Mouse (Mus musculus): Measurements from ENCODE around the gene Nr1d1. TPM values are rescaled to one million over a fixed set of nuclear protein-coding genes. Genes with fewer than 3 reads are reported as not detected.
A peak's percentile ranks its signal among the peaks of the same experiment; 100 is the strongest.

Nr1d1 gene
- polyA plus RNA-seq (2017; shearing (Covaris generic)) = 1 to 10 TPM; 6.5 to 8.4 (median 7.3) TPM

DNA sequence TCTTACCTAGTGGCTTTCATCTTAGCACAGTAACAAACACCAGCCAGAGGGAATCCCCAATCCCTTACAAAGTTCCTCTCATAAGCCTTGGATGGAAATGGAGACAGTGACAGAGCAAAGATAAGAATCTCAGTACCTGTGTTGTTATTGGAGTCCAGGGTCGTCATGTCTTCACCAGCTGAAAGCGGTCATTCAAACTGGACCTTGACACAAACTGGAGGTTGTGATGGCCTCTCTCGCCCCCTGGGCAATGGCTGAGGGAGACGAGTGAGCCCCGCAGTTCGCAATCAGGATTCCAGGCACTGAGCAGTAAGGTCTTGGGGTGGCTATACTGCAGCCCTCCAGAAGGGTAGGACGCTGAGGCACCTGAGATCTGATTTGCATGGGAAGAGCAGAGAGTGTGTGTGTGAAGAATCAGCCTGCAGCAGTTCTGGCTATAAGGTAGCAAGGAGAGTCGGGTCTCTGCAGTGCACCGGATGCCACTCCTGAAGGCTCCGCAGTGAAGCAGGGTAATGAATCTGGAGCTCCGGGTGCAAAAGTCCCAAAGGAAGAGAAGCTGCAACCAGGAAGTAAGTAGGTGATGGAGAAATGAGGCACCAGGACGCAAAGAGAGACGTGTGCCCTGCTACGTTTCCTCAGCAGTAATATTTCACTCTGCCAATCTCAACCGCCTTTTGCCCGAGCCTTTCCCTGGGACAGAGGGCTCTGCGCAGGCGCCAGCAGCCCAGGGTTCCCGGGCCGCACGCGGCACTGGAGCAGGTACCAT is at the start of gene Nr1d1:
Gene Nr1d1 (minus strand): TSS at position 752 of the 766 bp plus-strand sequence.
- peak; percentile 17 for ATAC-seq

DNA sequence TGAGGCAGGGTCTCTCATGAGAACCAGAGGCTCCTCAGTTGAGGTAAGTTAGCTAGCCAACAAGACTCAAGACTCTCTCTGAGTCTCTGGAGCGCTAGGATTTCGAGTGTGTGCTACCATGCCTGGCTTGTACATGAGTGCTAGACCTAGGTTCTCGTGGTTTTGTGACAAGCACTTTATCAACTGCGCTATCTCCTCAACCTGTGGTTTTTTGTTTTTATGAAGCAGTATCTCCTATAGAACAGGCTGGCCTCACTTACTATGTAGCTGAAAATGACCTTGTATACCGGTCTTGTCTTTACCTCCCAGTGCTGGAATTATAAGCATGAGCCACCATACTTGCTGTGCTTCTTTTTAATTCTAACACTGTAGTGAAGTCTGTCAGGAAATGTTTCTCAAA is 45.8 kb upstream of the Nr1d1 start:
- ATAC-seq = no peak

DNA sequence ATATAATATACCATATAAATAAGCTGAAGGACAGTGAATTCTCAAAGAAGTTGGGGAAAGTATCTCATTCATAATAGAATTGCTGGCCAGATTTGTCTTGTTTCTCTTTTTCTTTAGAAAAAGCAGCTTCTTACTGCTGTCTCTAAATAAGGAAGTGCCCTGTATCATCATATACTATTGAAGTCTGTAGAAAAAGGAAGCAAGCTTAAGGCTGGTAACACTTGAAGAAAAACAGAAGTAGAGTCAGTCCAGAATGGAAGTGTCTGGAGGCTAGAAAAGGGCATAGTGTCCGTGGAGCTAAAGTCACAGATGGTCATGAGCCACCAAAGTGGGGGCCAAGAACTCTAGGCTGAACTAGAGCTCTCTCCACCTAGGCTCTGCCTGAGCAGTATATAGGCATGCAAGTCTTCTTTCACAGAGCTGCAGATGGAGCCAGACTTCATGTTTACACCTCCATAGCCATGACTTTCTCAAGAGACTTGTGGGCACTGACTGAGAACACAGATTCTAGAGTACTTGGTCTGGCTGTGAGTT is 41.6 kb upstream of the Nr1d1 start:
- ATAC-seq = no peak

- ATAC-seq = no peak
These were observed 35.6 kb upstream of the Nr1d1 start for GRCm38 (mm10) chr11:98810686-98811085.

DNA sequence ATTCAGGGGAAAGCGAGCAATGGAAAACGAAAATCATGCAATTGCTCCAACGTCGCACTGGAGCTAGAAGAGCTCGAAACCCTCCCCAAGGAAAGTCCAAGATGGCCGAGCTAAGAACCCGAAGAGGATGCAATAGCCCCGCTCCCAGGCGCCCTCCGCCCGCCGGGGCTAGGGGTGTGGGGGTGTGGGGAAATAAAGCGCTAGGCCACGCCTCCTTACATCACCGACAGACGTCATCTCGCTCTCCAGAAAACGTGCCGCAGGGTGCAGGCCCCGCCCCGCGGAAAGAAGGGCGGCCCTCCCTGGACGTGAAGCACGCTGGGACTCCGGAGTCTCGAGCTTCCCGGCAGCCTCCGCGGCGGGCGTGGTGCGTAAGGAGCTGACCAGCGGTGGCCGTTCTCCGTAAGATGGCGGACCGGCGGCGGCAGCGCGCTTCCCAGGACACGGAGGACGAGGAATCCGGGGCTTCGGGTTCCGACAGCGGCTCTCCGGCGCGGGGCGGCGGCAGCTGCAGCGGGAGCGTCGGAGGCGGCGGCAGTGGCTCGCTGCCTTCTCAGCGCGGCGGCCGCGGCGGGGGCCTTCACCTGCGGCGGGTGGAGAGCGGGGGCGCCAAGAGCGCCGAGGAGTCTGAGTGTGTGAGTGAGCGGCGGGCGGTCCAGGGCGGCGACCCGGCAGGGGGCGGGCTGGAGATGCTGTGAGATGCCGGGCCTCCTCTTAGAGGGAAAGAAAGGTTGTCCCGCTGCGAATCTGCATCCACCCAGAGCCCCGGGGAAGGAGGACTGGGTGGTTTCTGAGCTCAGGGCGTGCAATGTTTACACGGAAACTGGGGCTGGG is 34.5 kb upstream of the Nr1d1 start:
- ATAC-seq = peak; percentile 96

DNA sequence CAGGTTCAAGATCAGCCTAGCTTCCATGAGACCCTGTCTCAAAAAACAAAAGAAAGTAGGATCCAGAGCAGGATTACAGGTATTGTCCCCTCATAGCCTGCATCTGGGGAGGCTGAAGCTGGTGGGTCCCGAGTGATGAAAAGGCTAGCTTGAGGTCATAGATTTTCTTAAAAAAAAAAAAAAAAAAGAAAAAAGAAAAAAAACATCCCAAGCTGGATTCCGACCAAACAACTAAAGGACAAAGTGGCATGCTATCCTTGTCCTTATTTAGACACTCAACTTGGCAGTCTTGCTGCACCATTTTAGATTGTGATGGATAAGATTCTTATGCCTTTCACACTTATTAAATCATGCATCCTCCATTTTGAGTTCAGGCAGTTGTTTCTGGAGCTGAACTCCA is 33.3 kb upstream of the Nr1d1 start:
- no peak for ATAC-seq

DNA sequence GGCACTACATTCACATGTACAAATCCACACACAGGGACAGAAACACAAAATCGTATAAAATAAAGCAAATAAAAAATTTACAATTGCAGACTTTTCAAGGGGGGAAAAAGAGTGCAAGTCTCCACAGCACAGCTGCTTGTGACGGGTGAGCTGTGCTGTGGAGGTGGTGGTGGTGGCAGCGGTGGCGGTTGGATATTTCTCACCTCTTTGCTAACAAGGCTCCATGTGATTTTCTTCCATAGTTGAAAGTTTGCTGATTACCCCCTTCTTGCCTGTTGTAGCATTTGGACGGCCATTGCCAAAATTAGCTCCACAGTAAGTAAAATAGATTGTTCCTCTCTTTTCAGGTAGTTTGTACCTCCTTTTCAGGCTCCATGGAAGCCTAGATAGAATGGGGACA is 29.5 kb upstream of the Nr1d1 start, which contains the start of gene Casc3:
Gene Casc3 (plus strand): TSS at position 301 of the 400 bp plus-strand sequence.
- no peak for ATAC-seq

GRCm38 (mm10) chr11:98797909-98798308 is 22.8 kb upstream of the Nr1d1 start:
- ATAC-seq = no peak

DNA sequence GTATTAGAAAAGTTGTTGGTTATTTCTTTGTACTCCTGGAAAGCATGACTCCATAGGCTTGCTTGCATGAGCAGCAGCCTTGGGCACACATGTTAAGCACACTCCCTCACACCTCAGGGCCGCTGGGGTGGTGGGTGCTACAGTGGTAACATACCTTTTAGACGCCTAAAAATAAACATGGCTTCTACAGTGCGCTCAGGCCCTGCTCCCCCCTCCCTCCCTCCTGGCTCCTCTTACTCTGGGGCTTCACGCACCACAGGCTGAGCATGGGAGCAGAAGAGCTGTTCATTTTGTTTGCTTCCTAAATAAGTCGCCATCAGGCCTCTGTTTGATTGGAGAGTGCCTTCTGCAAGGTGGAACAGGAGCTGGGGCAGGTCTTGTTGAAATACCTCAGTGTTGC is 22.2 kb upstream of the Nr1d1 start:
- ATAC-seq = no peak

DNA sequence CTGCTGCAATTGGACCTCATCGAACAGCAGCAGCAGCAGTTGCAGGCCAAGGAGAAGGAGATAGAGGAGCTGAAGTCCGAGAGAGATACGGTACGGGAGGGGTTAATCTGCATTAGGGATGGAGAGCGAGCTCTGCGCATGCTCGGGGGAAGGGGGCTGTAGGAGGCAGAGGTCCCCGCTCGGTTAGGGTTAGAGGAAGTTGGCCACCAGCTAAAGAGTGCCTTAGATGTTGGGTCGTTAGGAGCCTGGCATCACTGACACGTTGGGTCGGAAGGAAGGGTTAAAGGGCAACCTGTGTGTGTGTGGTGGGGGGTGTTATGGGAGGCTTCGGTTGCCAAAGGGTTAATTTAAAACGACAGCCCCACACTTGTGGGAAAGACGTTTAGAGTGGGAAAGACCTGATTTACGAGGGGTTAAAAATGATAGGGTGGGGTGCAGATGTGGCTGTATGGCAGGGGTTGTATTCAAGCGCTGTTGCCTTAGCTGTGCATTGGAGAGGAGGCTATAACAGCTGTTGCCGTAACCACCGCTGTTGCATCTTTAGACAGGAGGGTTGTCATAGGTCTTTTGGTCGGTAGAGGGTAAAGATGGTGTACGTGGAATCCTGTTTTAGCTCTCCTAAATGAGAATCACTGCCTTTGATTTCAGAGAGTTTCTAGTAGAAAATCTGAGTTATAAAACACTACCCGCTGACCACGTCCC is 21.5 kb upstream of the Nr1d1 start:
- ATAC-seq = peak; percentile 37

- ATAC-seq = peak; percentile 12
These were observed 20.8 kb upstream of the Nr1d1 start for GRCm38 (mm10) chr11:98795714-98796514.

DNA sequence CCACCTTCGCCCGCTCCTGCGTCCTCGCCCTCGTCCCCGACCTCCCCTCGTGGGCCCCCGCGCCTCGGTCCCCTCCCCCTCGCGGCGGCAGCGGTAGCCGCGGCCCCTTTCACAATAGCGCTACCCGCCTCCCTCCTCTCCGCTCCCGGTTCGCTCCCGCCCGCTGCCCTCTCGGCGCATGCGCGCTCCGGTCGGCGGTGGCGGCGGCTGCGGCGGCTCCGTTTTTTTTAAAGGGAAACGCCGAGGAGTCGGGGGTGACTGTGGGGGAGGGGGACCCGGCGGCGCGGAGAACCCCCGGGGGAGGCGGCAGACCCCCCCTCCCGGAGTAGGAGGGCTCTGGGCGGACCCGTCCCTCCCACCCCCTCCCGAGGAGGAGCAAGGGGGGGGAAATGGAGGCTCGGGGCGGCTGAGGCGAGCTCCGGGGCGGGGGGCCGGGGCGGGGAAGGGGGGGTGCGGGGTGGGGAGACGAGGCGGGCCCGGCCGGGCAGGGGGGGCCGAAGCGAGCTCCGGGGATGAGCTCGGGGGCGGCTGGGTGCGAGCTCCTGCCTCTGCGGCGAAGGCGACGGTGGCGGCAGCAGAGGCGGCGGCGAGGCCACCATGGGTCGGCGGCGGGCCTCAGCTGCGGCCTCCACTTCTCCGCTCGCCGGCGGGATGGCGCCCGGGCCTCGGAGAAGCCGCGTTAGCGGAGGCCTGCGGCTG is 20.0 kb upstream of the Nr1d1 start, which contains the start of gene Msl1:
Gene Msl1 (plus strand): TSS at position 502 of the 699 bp plus-strand sequence.
- peak; percentile 42 for ATAC-seq

GRCm38 (mm10) chr11:98794469-98795014 is 19.4 kb upstream of the Nr1d1 start:
- peak; percentile 62 for ATAC-seq

- no peak for ATAC-seq
These were observed 16.9 kb upstream of the Nr1d1 start for GRCm38 (mm10) chr11:98792081-98792480.

DNA sequence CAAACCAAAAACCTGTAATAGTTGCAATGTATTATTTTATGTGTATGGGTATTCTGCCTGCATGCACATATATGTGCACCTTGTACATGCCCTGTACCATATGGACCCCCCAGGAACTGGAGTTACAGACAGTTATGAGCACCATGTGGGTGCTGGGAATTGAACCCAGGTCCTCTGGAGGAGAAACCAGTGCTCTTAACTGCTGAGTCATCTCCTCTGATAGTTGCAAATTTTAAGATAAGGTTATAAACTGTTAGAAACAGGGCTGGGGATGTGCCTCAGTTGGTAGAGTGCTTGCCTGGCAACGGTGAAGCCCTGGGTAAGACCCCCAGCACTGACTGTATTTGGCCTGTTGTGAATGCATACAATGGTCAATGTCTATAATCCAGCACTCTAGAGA is 16.3 kb upstream of the Nr1d1 start:
- no peak for ATAC-seq

GRCm38 (mm10) chr11:98790631-98791205 is 15.6 kb upstream of the Nr1d1 start:
- ATAC-seq = no peak

GRCm38 (mm10) chr11:98789824-98790223 is 14.7 kb upstream of the Nr1d1 start:
- ATAC-seq = no peak

DNA sequence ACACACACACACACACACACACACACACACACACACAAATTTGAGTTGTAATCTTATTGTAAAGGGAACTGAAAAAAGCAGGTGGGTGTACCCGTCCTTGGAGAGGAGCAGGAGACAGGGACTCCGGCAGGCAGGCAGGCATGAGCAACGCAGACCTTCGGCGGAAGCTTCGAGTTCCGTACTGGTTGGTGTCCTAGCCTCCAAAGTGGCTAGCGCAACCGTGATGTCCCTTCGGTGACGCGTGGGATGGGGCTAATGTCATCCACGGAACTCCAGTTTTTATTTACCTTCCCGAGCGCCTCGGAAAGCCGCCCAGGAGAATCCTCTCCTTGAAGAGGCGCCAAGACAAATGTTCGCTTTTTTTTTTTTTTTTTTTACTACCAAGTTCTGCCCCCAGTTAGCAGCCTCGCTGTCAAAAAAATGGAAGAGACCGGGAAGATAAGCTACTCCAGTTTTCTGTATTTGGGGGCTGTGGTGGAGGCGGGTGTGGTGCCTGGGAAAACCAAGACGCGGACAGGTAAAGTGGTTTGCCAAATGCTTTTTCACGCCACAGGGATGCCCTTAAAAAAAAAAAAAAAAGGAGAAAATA is 14.2 kb upstream of the Nr1d1 start:
- peak; percentile 3 for ATAC-seq

DNA sequence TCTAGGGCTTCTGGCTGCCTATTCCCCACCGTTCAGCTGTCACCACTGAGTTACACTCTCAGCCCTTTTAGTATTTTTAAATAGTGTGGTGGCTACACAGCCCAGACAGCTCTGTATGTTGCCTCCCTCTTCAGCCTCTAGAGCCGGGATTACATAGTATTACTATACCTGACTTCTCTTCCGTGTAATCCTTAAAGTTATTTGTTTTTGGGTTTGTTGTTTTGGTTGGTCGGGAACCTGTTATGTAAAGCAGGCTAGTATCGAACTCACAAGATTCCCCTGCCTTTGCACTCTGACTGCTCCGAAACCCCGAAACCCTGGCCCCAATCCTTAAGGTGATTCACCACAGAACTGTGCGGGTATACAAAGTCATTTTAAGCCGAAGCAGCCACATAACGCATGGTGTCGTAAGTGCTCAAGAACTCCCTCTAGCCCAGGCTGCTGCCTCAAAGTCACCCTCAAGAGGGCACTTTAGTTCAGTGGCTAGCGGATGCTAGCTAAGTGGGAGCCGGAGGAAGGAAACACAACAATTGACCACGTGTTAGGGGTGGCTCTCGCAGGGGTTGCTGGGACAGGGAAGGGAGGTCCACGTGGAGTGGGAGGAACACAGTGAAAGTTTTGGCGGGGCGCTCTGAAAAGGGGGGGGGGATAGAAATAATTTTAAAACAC is 13.6 kb upstream of the Nr1d1 start:
- peak; percentile 89 for ATAC-seq
